In the genomic region with DNA sequence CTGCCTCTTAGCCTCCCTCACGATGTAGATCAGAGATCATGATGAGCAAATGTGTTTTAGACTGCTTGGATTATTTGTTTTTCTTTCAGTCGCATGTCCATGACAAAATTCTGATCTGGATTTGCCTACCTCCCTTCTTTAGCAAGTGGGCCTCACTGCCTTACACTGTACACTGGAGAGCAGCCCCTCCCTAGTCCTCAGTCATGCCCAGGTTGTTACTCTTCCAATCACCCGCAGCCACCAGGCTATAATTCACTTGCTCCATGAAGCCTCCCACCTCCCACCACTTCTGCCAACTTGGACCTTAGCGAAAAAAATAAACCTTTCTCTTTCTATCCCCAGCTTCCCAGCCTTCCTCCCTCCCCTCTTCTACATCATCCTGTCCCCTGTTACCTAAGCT, we compare ENCODE assay signal across 22 mouse cellular contexts. TPM values are rescaled to one million over a fixed set of nuclear protein-coding genes. Genes with fewer than 3 reads are reported as not detected.
DNase-seq lines count a peak whose midpoint lies in the region; ATAC-seq and TF ChIP-seq lines count a peak whose summit lies in the region.
"Had no signal": no experiment of that assay in that cellular context is flagged by ENCODE, and none has a peak within 500 bp of the region (broad histone marks: within the 10 kb centered on the region; RNA-seq: fewer than 3 reads in every experiment).

No protein-coding gene starts in this region.

- no peak for TF ChIP-seq CTCF in kidney, postnatal 0 days (IDR thresholded peaks at IDR 0.05; ENCODE audit: low read depth)

- WGBS in kidney, embryonic 14.5 days = 21% methylated on average over 4 of the region's 4 CpGs
- WGBS in kidney, embryonic 15.5 days = 26% methylated on average over 4 of the region's 4 CpGs
- WGBS in kidney, embryonic 16.5 days = 20% methylated on average over 4 of the region's 4 CpGs
- 31% methylated on average over 4 of the region's 4 CpGs for WGBS in kidney, postnatal 0 days

- ATAC-seq in kidney, embryonic 14.5 days (ENCODE audit: low FRiP score, low TSS enrichment) = peak; percentile 84
- ATAC-seq in kidney, embryonic 15.5 days (replicated peaks; ENCODE audit: low FRiP score) = peak; percentile 91
- ATAC-seq in kidney, embryonic 16.5 days (ENCODE audit: low FRiP score, low TSS enrichment) = peak; percentile 90
- ATAC-seq in kidney, postnatal 0 days (replicated peaks; ENCODE audit: low FRiP score, low read depth) = peak; percentile 54; the same call in 1 of the 2 replicates
- ATAC-seq: activated CD4-positive, CD25-positive, alpha-beta regulatory T cell, adult 4 months; CD4-positive, CD25-positive, alpha-beta regulatory T cell, adult 4 months; Patski had no signal

- H3K36me3 ChIP-seq in kidney, embryonic 14.5 days (ENCODE audit: control insufficient read depth, insufficient read depth, low read length) = no peaks in the 10 kb centered on the region
- H3K36me3 ChIP-seq in kidney, embryonic 15.5 days = no peaks in the 10 kb centered on the region
- H3K36me3 ChIP-seq in kidney, embryonic 16.5 days (ENCODE audit: insufficient read depth, low read length) = no peaks in the 10 kb centered on the region
- H3K36me3 ChIP-seq in kidney, postnatal 0 days (ENCODE audit: insufficient read depth, low read length) = no peaks in the 10 kb centered on the region

- no peaks in the 10 kb centered on the region for H3K27me3 ChIP-seq in kidney, embryonic 14.5 days (ENCODE audit: control insufficient read depth, insufficient read depth, low read length)
- H3K27me3 ChIP-seq in kidney, embryonic 15.5 days = no peaks in the 10 kb centered on the region
- H3K27me3 ChIP-seq in kidney, embryonic 16.5 days (ENCODE audit: insufficient read depth, low read length) = no peaks in the 10 kb centered on the region
- H3K27me3 ChIP-seq in kidney, postnatal 0 days (ENCODE audit: insufficient read depth, low read length) = no peaks in the 10 kb centered on the region
- H3K27me3 ChIP-seq: CH12.LX had no signal

- no peaks in the 10 kb centered on the region for H3K9me3 ChIP-seq in kidney, embryonic 14.5 days (ENCODE audit: control insufficient read depth, low read length)
- H3K9me3 ChIP-seq in kidney, embryonic 15.5 days (replicated peaks) = no peaks in the 10 kb centered on the region
- H3K9me3 ChIP-seq in kidney, embryonic 16.5 days (ENCODE audit: low read length) = no peaks in the 10 kb centered on the region
- 0 out of 2 replicates have a peak, but pooled peaks cover 6% of the 10 kb centered on the region for H3K9me3 ChIP-seq in kidney, postnatal 0 days (replicated peaks; ENCODE audit: low read length)
- H3K9me3 ChIP-seq: G1E had no signal

- 0 out of 2 replicates have a peak, but pooled peaks cover 2% of the 10 kb centered on the region for H3K4me1 ChIP-seq in kidney, embryonic 14.5 days (ENCODE audit: control insufficient read depth, insufficient read depth, low read length)
- peaks cover 14% of the 10 kb centered on the region; the same call in 1 of the 2 replicates for H3K4me1 ChIP-seq in kidney, embryonic 15.5 days
- no peaks in the 10 kb centered on the region for H3K4me1 ChIP-seq in kidney, embryonic 16.5 days (ENCODE audit: insufficient read depth, low read length)
- H3K4me1 ChIP-seq in kidney, postnatal 0 days (replicated peaks; ENCODE audit: insufficient read depth, low read length) = no peaks in the 10 kb centered on the region

- no peak overlapping the region for H3K27ac ChIP-seq in kidney, embryonic 14.5 days (ENCODE audit: low read depth, low read length)
- H3K27ac ChIP-seq in kidney, embryonic 15.5 days = no peak overlapping the region
- no peak overlapping the region for H3K27ac ChIP-seq in kidney, embryonic 16.5 days (ENCODE audit: low read length)
- H3K27ac ChIP-seq in kidney, postnatal 0 days = no peak overlapping the region

- H3K4me2 ChIP-seq in kidney, embryonic 14.5 days (replicated peaks; ENCODE audit: low read depth, low read length) = no peak overlapping the region
- no peak overlapping the region for H3K4me2 ChIP-seq in kidney, embryonic 15.5 days
- H3K4me2 ChIP-seq in kidney, embryonic 16.5 days (replicated peaks; ENCODE audit: low read depth, low read length) = no peak overlapping the region
- H3K4me2 ChIP-seq in kidney, postnatal 0 days (ENCODE audit: low read length) = no peak overlapping the region

- no peak overlapping the region for H3K4me3 ChIP-seq in kidney, embryonic 14.5 days (ENCODE audit: low read length)
- H3K4me3 ChIP-seq in kidney, embryonic 15.5 days (replicated peaks) = no peak overlapping the region
- no peak overlapping the region for H3K4me3 ChIP-seq in kidney, embryonic 16.5 days (ENCODE audit: low read length)
- no peak overlapping the region for H3K4me3 ChIP-seq in kidney, postnatal 0 days (replicated peaks; ENCODE audit: low read depth, low read length)

- H3K9ac ChIP-seq in kidney, embryonic 14.5 days (ENCODE audit: low read depth, low read length) = no peak overlapping the region
- no peak overlapping the region for H3K9ac ChIP-seq in kidney, embryonic 15.5 days
- no peak overlapping the region for H3K9ac ChIP-seq in kidney, embryonic 16.5 days (replicated peaks; ENCODE audit: low read length)
- H3K9ac ChIP-seq in kidney, postnatal 0 days (ENCODE audit: low read depth, low read length) = no peak overlapping the region

- no peak for DNase-seq in kidney, adult 8-10 months
- no peak for DNase-seq in kidney, postnatal 10 days
- DNase-seq in kidney, postnatal 25 days = no peak
- DNase-seq in kidney, postnatal 0 days (ENCODE audit: low spot score) = peak; percentile 79
- no peak for DNase-seq in kidney, adult 9 months
- DNase-seq: adrenal gland, adult 2 months; adrenal gland, adult 8-10 months; adrenal gland, postnatal 10 days; adrenal gland, postnatal 14 days; adrenal gland, postnatal 25 days; adrenal gland, postnatal 36 days; B cell, adult 2 months; cerebellum, adult 11 months; cerebellum, adult 11-12 months had no signal

RNA-seq across cellular contexts. Expression of gene Bend4, which starts 34.2 kb away (rescaled TPM):
- polyA plus RNA-seq in kidney, embryonic 14.5 days (2014; fragmentation: Nextera tagmentation; extraction: Ambion mirVana) = 9.7 and 11.6 TPM in 2 replicates
- polyA plus RNA-seq in kidney, embryonic 15.5 days (2015; fragmentation: Nextera tagmentation; extraction: Ambion mirVana) = 6.6 and 7.2 TPM in 2 replicates
- 6.0 and 7.0 TPM in 2 replicates for polyA plus RNA-seq in kidney, embryonic 16.5 days (2015; fragmentation: Nextera tagmentation; extraction: Ambion mirVana)
- 2.2 and 2.7 TPM in 2 replicates for polyA plus RNA-seq in kidney, postnatal 0 days (2015; fragmentation: Nextera tagmentation; extraction: Ambion mirVana)
